Mouse (Mus musculus) layer of hippocampus, adult 6 months (tissue): ENCODE results near the gene Rbms3. TPM values are rescaled to one million over a fixed set of nuclear protein-coding genes. Genes with fewer than 3 reads are reported as not detected.

Source experiments
- long read RNA-seq, 2 experiments: library from polyadenylated mRNA; unstranded; transcript quantifications; one replicate each; pipeline ENCODE4 v2.0.0; 2019 to 2020
- polyA plus RNA-seq: library from polyadenylated mRNA; unstranded; fragments of <200 nt; fragmentation: Nextera tagmentation; gene quantifications from 2 replicates; pipeline ENCODE4 v1.2.3, GENCODE M21; 2021

Rbms3 gene
- 7.0 and 7.9 TPM in 2 replicates for polyA plus RNA-seq
- long read RNA-seq, experiment 1, partial matches to known transcripts = 1 of 14 reads
- long read RNA-seq, experiment 1, other reads (novel, unspliced or antisense) = 10 of 14 reads
- long read RNA-seq, experiment 2, transcript Rbms3-202 (14 exons, 3,320 nt) = major isoform, 6 of 27 reads
- long read RNA-seq, experiment 2, partial matches to known transcripts = 2 of 27 reads
- long read RNA-seq, experiment 2, other reads (novel, unspliced or antisense) = 17 of 27 reads

DNA sequence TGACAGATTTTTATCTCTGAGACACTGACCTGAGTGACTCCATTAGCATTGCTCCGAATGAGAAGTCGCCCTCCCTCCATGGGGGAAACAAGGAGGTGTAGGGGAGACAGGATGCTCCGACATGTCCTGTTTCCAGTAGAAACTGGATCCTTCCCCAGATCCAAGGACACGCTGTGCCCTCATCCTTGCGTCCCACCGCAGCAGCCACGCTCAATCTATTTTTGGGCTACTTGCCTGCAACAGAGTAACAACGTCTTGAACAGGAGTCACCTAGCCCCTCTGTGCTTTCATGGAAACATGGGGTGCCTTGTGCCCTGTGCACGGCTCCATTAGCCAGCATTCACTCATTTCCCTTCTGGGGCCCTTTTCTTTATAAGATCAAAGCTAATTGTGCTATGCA, at the start of gene Rbms3:
Gene Rbms3, minus strand, starts transcription at position 143 of the 400 bp plus-strand sequence.

